Mouse (Mus musculus): ENCODE measurements around the gene Styx. TPM values are rescaled to one million over a fixed set of nuclear protein-coding genes. Genes with fewer than 3 reads are reported as not detected.

Styx gene
- polyA plus RNA-seq, 1 experiment from 2014 or later: 49.3 TPM

GRCm38 (mm10) chr14:45452148-45452547, 101.3 kb downstream of the Styx start:
- Histone ChIP-seq H3K4me3 (no peak overlapping the region), H3K36me3 (replicated peaks) (no peaks in the 10 kb centered on the region), H3K27ac (replicated peaks) (peak overlapping the region; percentile 51), H3K9me3 (no peaks in the 10 kb centered on the region), H3K27me3 (replicated peaks; ENCODE audit: low read depth, poor library complexity, severe bottlenecking) (no peaks in the 10 kb centered on the region), H3K4me1 (peaks cover 62% of the 10 kb centered on the region)
- no peak for DNase-seq (ENCODE audit: low spot score)
- 34% methylated on average over 4 of the region's 4 CpGs for WGBS

GRCm38 (mm10) chr14:45452861-45453512, 102.1 kb downstream of the Styx start:
- Histone ChIP-seq H3K4me3 (no peak overlapping the region), H3K4me1 (peaks cover 63% of the 10 kb centered on the region), H3K27ac (replicated peaks) (peak overlapping the region; percentile 54; the same call in 1 of the 2 replicates), H3K27me3 (replicated peaks; ENCODE audit: low read depth, poor library complexity, severe bottlenecking) (no peaks in the 10 kb centered on the region), H3K36me3 (replicated peaks) (peaks cover 5% of the 10 kb centered on the region), H3K9me3 (no peaks in the 10 kb centered on the region)
- no peak for DNase-seq (ENCODE audit: low spot score)
- WGBS: 25% methylated on average over 11 of the region's 11 CpGs

GRCm38 (mm10) chr14:45453538-45454233, 102.8 kb downstream of the Styx start:
- no peaks in the 10 kb centered on the region for H3K9me3 ChIP-seq
- peak overlapping the region; percentile 69 for H3K27ac ChIP-seq (replicated peaks)
- WGBS: 61% methylated on average over 5 of the region's 5 CpGs
- no peak for DNase-seq (ENCODE audit: low spot score)
- H3K4me1 ChIP-seq: peaks cover 66% of the 10 kb centered on the region
- H3K36me3 ChIP-seq (replicated peaks): peaks cover 12% of the 10 kb centered on the region
- H3K4me3 ChIP-seq: no peak overlapping the region
- no peaks in the 10 kb centered on the region for H3K27me3 ChIP-seq (replicated peaks; ENCODE audit: low read depth, poor library complexity, severe bottlenecking)

GRCm38 (mm10) chr14:45455651-45456501, 105.0 kb downstream of the Styx start:
- H3K4me1 ChIP-seq: peaks cover 63% of the 10 kb centered on the region
- H3K36me3 ChIP-seq (replicated peaks): peaks cover 34% of the 10 kb centered on the region
- no peak for DNase-seq (ENCODE audit: low spot score)
- peak overlapping the region; percentile 66; the same call in 1 of the 2 replicates for H3K27ac ChIP-seq (replicated peaks)
- H3K9me3 ChIP-seq: no peaks in the 10 kb centered on the region
- 54% methylated on average over 12 of the region's 12 CpGs for WGBS
- no peak overlapping the region for H3K4me3 ChIP-seq
- H3K27me3 ChIP-seq (replicated peaks; ENCODE audit: low read depth, poor library complexity, severe bottlenecking): no peaks in the 10 kb centered on the region

GRCm38 (mm10) chr14:45456502-45456846, 105.6 kb downstream of the Styx start:
- H3K4me1 ChIP-seq: peaks cover 58% of the 10 kb centered on the region
- H3K36me3 ChIP-seq (replicated peaks): peaks cover 39% of the 10 kb centered on the region
- H3K27me3 ChIP-seq (replicated peaks; ENCODE audit: low read depth, poor library complexity, severe bottlenecking): no peaks in the 10 kb centered on the region
- DNase-seq (ENCODE audit: low spot score): no peak
- H3K4me3 ChIP-seq: no peak overlapping the region
- no peak overlapping the region; the same call in 1 of the 2 replicates for H3K27ac ChIP-seq (replicated peaks)
- WGBS: 0% methylated on average over 1 of the region's 1 CpGs
- H3K9me3 ChIP-seq: no peaks in the 10 kb centered on the region

- DNase-seq (ENCODE audit: low spot score): no peak
- peaks cover 55% of the 10 kb centered on the region for H3K4me1 ChIP-seq
- H3K27me3 ChIP-seq (replicated peaks; ENCODE audit: low read depth, poor library complexity, severe bottlenecking): no peaks in the 10 kb centered on the region
- H3K9me3 ChIP-seq: no peaks in the 10 kb centered on the region
- 83% methylated on average over 9 of the region's 9 CpGs for WGBS
- no peak overlapping the region for H3K4me3 ChIP-seq
- peaks cover 45% of the 10 kb centered on the region for H3K36me3 ChIP-seq (replicated peaks)
- peak overlapping the region; percentile 66; the same call in 1 of the 2 replicates for H3K27ac ChIP-seq (replicated peaks)
These were observed 106.1 kb downstream of the Styx start for GRCm38 (mm10) chr14:45457003-45457402.

GRCm38 (mm10) chr14:45459877-45460276, 109.0 kb downstream of the Styx start:
- 94% methylated on average over 14 of the region's 14 CpGs for WGBS
- Histone ChIP-seq H3K36me3 (replicated peaks) (peaks cover 63% of the 10 kb centered on the region), H3K27ac (replicated peaks) (no peak overlapping the region), H3K27me3 (replicated peaks; ENCODE audit: low read depth, poor library complexity, severe bottlenecking) (no peaks in the 10 kb centered on the region), H3K4me1 (peaks cover 53% of the 10 kb centered on the region), H3K4me3 (no peak overlapping the region), H3K9me3 (no peaks in the 10 kb centered on the region)
- no peak for DNase-seq (ENCODE audit: low spot score)

GRCm38 (mm10) chr14:45460491-45460890, 109.6 kb downstream of the Styx start:
- no peaks in the 10 kb centered on the region for H3K27me3 ChIP-seq (replicated peaks; ENCODE audit: low read depth, poor library complexity, severe bottlenecking)
- no peaks in the 10 kb centered on the region for H3K9me3 ChIP-seq
- H3K36me3 ChIP-seq (replicated peaks): peaks cover 69% of the 10 kb centered on the region
- H3K4me1 ChIP-seq: peaks cover 48% of the 10 kb centered on the region
- no peak for DNase-seq (ENCODE audit: low spot score)
- WGBS: 93% methylated on average over 10 of the region's 10 CpGs
- H3K27ac ChIP-seq (replicated peaks): no peak overlapping the region
- H3K4me3 ChIP-seq: no peak overlapping the region

GRCm38 (mm10) chr14:45461945-45462344, 111.1 kb downstream of the Styx start:
- H3K9me3 ChIP-seq: no peaks in the 10 kb centered on the region
- no peak overlapping the region for H3K4me3 ChIP-seq
- DNase-seq (ENCODE audit: low spot score): no peak
- H3K27me3 ChIP-seq (replicated peaks; ENCODE audit: low read depth, poor library complexity, severe bottlenecking): no peaks in the 10 kb centered on the region
- 91% methylated on average over 6 of the region's 6 CpGs for WGBS
- H3K36me3 ChIP-seq (replicated peaks): peaks cover 83% of the 10 kb centered on the region
- H3K27ac ChIP-seq (replicated peaks): no peak overlapping the region
- H3K4me1 ChIP-seq: peaks cover 35% of the 10 kb centered on the region

- Histone ChIP-seq H3K9me3 (no peaks in the 10 kb centered on the region), H3K4me3 (no peak overlapping the region), H3K36me3 (replicated peaks) (peaks cover 88% of the 10 kb centered on the region), H3K27me3 (replicated peaks; ENCODE audit: low read depth, poor library complexity, severe bottlenecking) (no peaks in the 10 kb centered on the region), H3K4me1 (peaks cover 31% of the 10 kb centered on the region), H3K27ac (replicated peaks) (0 out of 2 replicates have a peak overlapping the region, but pooled peaks have one; percentile 70)
- peak; percentile 65 for DNase-seq (ENCODE audit: low spot score)
- 34% methylated on average over 6 of the region's 6 CpGs for WGBS
These were observed 111.5 kb downstream of the Styx start for GRCm38 (mm10) chr14:45462374-45462773.

GRCm38 (mm10) chr14:45462875-45463475, 112.1 kb downstream of the Styx start:
- Histone ChIP-seq H3K27ac (replicated peaks) (peak overlapping the region; percentile 70), H3K9me3 (no peaks in the 10 kb centered on the region), H3K4me1 (peaks cover 31% of the 10 kb centered on the region), H3K36me3 (replicated peaks) (peaks cover 89% of the 10 kb centered on the region), H3K4me3 (0 out of 2 replicates have a peak overlapping the region, but pooled peaks have one; percentile 8), H3K27me3 (replicated peaks; ENCODE audit: low read depth, poor library complexity, severe bottlenecking) (no peaks in the 10 kb centered on the region)
- 43% methylated on average over 10 of the region's 10 CpGs for WGBS
- DNase-seq (ENCODE audit: low spot score): no peak

- H3K4me1 ChIP-seq: peaks cover 27% of the 10 kb centered on the region
- no peaks in the 10 kb centered on the region for H3K27me3 ChIP-seq (replicated peaks; ENCODE audit: low read depth, poor library complexity, severe bottlenecking)
- 13% methylated on average over 10 of the region's 10 CpGs for WGBS
- no peaks in the 10 kb centered on the region for H3K9me3 ChIP-seq
- H3K36me3 ChIP-seq (replicated peaks): peaks cover 89% of the 10 kb centered on the region
- H3K27ac ChIP-seq (replicated peaks): peak overlapping the region; percentile 70
- peak; percentile 71 for DNase-seq (ENCODE audit: low spot score)
- 0 out of 2 replicates have a peak overlapping the region, but pooled peaks have one; percentile 8 for H3K4me3 ChIP-seq
These were observed 112.7 kb downstream of the Styx start for GRCm38 (mm10) chr14:45463599-45463998.
